Mouse (Mus musculus) liver, adult 2 months (tissue): ENCODE data around the gene Lbx2.

Experiments used
- CTCF ChIP-seq: fragments of 200-500 bp; IDR thresholded peaks from 2 replicates; pipeline ENCODE4 v1.5.1; 2011; ENCODE audit warnings: low read depth, low read length, control low read depth
- POLR2A ChIP-seq: fragments of 200-500 bp; IDR thresholded peaks from 2 replicates; pipeline ENCODE4 v1.6.1; 2011; ENCODE audit warnings: low read length, control low read depth; ENCODE audit not compliant: insufficient read depth; ENCODE audit errors: extremely low read depth

- TF ChIP-seq CTCF (no peak), POLR2A (no peak)
These were observed 49.5 kb downstream of the Lbx2 start for GRCm38 (mm10) chr6:83135571-83136161.
